Mouse (Mus musculus) adrenal gland, adult 18-20 months (tissue): ENCODE data around the gene Gm5114. TPM values are rescaled to one million over a fixed set of nuclear protein-coding genes. Genes with fewer than 3 reads are reported as not detected.
A peak's percentile ranks its signal among the peaks of the same experiment; 100 is the strongest.
"Not testable (repeated sequence)": the region's sequence is repeated elsewhere in the genome, so short reads cannot be mapped to it uniquely, and the experiment has no call there.

Experiments
- DNase-seq, 2 experiments: peaks; one replicate each; pipeline ENCODE4 v3.0.0; 2021 to 2022; ENCODE audit warnings: low spot score in 2 of 2
- long read RNA-seq, 2 experiments: library from polyadenylated mRNA; stranded (forward); transcript quantifications; one replicate each; pipeline ENCODE4 v2.0.0; 2021
- microRNA-seq, 2 experiments: library from miRNA; unstranded; fragments of <30 nt; microRNA quantifications; one replicate each; pipeline ENCODE4 v1.2.0; 2021; ENCODE audit warnings: borderline number of aligned reads in 2 of 2
- total RNA-seq, 2 experiments: library from RNA; stranded (reverse); gene quantifications; 1 replicate in 1 of 2; 2 replicates in 1 of 2; pipeline ENCODE4 v1.2.3; 2021

The Gm5114 gene
- not detected for total RNA-seq
- long read RNA-seq, experiment 1 = 0 reads
- long read RNA-seq, experiment 2 = 0 reads

DNA sequence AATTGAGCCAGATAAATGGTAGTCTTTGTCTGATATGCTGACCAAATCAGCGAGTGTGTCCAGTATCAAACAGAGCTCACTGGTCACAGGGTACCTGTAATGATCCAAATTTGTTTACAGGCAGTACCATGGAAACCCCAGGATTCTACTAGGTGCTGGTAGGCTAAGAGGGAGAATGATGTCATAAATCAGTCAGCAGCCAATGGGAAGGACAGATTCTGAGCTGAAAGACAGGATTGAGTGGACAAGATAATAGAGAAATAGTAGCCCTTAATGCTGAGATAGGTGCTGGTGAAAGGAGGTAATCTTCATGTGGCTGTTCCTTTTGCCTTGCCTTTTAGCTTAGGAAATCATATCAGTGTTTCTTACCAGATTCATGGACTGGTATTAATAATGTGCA, at the start of gene Gm5114:
Gene Gm5114 (minus strand): TSS at position 101 of the 400 bp plus-strand sequence.
- not testable (repeated sequence) for DNase-seq

DNA sequence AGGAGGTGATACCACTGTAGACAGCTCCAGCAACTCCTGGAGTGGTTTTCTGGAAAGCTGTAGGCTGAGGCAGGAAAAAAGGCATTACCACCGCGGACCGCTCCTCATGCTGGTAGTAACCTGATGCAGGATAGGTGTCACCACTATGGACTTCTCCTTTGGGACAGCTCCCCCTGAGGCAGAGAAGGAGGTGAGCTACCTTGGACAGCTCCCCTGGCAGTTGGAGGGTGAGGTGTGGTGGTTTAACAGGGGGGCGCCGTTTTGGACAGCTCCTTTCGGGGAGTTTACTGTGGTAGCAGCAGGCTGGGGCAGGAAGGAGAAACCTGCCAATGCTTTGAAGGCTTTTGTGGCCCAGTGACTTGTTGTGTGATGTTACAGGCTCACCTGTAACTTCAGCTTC, 42.8 kb upstream of the Gm5114 start:
- DNase-seq = peak in 1 of 2 experiments; percentile 29

DNA sequence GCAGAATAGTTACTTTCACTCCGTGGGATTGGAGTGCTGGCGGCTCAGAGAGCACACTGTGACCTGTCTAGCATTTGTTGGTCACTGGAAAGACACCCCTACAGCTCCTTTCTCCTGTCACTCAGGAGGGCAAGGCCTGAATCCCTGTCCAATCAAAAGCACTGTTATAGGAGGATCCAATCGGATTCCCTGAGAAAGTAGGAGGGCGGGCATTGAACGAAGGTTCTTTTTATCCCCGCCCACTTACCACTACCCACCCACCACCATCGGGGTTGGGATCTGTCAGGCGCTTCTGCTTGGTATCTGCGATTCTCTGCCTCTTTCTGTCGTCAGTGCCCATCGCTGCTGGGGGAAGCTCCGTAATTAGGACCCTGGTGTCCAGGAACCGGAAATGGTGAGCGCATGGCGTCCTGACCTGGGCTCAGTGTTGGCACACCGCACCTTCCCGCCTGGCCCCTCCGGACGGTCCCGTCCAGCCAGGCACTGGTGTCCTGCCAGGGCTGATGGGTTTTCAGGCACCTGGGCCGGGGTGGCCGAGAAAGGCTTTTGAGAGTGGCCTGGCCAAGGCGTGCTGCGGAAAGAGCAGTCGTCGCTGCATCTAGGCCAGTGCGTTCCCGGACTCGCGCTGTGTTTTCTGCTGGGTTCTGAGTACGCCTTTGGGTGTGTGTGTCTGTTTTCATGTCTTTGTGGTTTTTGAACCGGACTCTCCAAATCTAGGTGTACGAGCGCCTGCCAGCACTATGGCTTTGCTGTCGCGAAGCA, 36.5 kb upstream of the Gm5114 start:
- peak; percentile 64 to 71 for DNase-seq

DNA sequence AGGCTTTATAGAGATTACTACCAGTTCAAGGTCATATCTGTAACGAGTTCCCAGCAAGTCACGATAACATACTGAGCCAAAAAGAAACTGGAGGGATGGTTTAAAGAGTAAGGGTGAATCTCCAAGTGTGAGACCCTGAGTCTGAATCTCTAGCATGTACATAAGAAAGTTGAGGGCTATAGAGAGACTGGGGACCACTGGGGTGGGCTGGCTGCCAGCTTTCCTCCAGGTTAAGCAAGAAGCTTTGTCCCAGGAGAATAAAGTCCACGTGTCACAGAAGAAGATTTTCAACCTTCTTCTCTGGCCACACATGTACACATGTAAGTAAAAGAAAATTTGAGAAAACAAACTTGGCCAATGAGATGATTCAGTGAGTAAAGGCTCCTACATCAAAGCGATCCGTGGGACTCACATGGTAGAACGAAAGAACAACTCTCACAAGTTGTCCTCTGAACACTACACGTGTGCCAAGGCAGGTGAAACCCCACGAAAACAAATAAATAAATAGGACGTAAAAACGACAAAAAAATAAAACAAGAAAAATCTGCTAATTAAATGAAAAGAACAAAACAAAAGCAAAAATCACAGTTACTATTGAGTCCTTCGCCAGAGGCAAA, 35.8 kb upstream of the Gm5114 start:
- no peak for DNase-seq

DNA sequence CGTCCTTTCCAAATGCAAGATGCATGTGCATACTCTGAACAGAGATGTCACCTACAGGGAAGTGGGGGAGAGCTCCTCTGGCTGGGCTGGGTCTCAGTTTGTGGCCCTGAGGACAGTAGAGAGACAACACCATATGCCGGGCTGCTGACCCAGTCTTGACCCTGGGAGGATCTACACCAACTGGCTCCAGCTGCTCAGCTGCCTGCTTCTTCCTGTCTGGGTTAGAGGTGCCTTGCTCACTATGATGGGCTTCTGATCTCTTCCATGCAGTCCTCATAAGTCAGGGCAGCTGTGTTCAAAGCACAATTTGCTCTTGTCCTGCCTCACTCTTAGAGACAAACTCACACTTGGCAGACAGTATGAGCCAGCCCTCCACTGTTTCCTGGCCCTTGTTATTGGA, 28.3 kb upstream of the Gm5114 start:
- DNase-seq = no peak

DNA sequence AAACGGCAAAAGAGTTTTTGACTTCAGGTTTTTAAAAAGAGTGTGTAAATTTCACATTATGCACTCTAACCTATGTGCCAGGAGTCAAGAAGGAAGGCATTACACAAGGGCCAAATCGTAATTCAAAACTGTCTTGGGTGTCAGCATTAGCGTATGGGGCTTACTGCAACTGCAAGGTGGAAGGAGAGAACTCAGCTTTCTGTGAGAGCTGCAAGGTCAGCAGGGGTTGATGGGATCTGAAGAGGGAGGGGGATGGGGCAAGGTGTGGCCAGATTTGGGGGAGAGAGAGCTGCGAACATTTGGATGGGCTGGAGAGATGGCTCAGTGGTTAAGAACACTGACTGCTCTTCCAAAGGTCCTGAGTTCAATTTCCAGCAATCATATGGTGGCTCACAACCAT, 27.4 kb upstream of the Gm5114 start:
- DNase-seq = no peak

Small RNAs within 50 kb of the gene (microRNA-seq; reads per million reads assigned to microRNA genes)
- gene Gm27437 = 0 reads per million in 2 experiments

Other genes with a start within 250 kb of the Gm5114 start
- gene Zfp619, start 104.6 kb upstream of the Gm5114 start, total RNA-seq = 1 to 10 TPM; 1.7 to 2.0 TPM